Mouse (Mus musculus) embryonic facial prominence, embryonic 13.5 days (tissue): Measurements from ENCODE around the gene Anks1b. TPM values are rescaled to one million over a fixed set of nuclear protein-coding genes. Genes with fewer than 3 reads are reported as not detected.

ENCODE experiments used
- ATAC-seq: fragments of 200-750 bp; cut with Nextera tagmentation; 2 replicates; pipeline ENCODE4 v1.8.0; 2017; ENCODE audit warnings: low read depth; ENCODE audit not compliant: insufficient number of reproducible peaks, insufficient read depth, low FRiP score, low TSS enrichment
- H3K27ac ChIP-seq: fragments of 300-500 bp; sonication (generic); 2 replicates; pipeline ENCODE4 v1.5.1; 2015; ENCODE audit warnings: moderate library complexity, mild to moderate bottlenecking, inconsistent platforms
- H3K27me3 ChIP-seq: fragments of 300-500 bp; sonication (generic); 2 replicates; pipeline ENCODE4 v1.6.1; 2015; ENCODE audit warnings: mild to moderate bottlenecking, inconsistent platforms
- H3K36me3 ChIP-seq: fragments of 300-500 bp; sonication (generic); 2 replicates; pipeline ENCODE4 v1.6.1; 2015; ENCODE audit warnings: mild to moderate bottlenecking, inconsistent platforms
- H3K4me1 ChIP-seq: fragments of 300-500 bp; sonication (generic); 2 replicates; pipeline ENCODE4 v1.6.1; 2015; ENCODE audit warnings: inconsistent platforms
- H3K4me2 ChIP-seq: fragments of 300-500 bp; sonication (generic); 2 replicates; pipeline ENCODE4 v1.6.1; 2015; ENCODE audit warnings: moderate library complexity, mild to moderate bottlenecking, inconsistent platforms
- H3K4me3 ChIP-seq: fragments of 300-500 bp; sonication (generic); 2 replicates; pipeline ENCODE4 v1.5.1; 2015; ENCODE audit warnings: mild to moderate bottlenecking, inconsistent platforms
- H3K9ac ChIP-seq: fragments of 300-500 bp; sonication (generic); 2 replicates; pipeline ENCODE4 v1.6.1; 2015; ENCODE audit warnings: mild to moderate bottlenecking, inconsistent platforms
- H3K9me3 ChIP-seq: fragments of 300-500 bp; sonication (generic); 2 replicates; pipeline ENCODE4 v1.6.1; 2016; ENCODE audit warnings: inconsistent platforms
- WGBS: fragments of 180-500 bp; shearing (Covaris S2); methylation state at CpG from one replicate; pipeline ENCODE4 v1.1.7; 2015; ENCODE audit warnings: mixed read lengths; 5-methylcytosine and 5-hydroxymethylcytosine counted together
- polyA plus RNA-seq: library from polyadenylated mRNA; unstranded; fragments of >200 nt; fragmentation: Nextera tagmentation; extraction: Ambion mirVana; gene quantifications from 2 replicates; pipeline ENCODE4 v1.2.1, GENCODE M21; 2015

The Anks1b gene
- polyA plus RNA-seq, 1 experiment from 2014 or later: 1.5 TPM

GRCm38 (mm10) chr10:90531813-90532212, 658.5 kb downstream of the Anks1b start:
- H3K9me3 ChIP-seq: no peaks in the 10 kb centered on the region
- H3K4me1 ChIP-seq: no peaks in the 10 kb centered on the region
- no peak overlapping the region for H3K4me3 ChIP-seq
- H3K4me2 ChIP-seq: no peak overlapping the region
- H3K27me3 ChIP-seq: no peaks in the 10 kb centered on the region
- 37% methylated on average over 1 of the region's 1 CpGs for WGBS
- ATAC-seq: no peak
- no peaks in the 10 kb centered on the region for H3K36me3 ChIP-seq
- H3K9ac ChIP-seq: no peak overlapping the region
- no peak overlapping the region for H3K27ac ChIP-seq

GRCm38 (mm10) chr10:90535370-90535769, 662.1 kb downstream of the Anks1b start:
- Histone ChIP-seq H3K36me3 (no peaks in the 10 kb centered on the region), H3K4me1 (no peaks in the 10 kb centered on the region), H3K9ac (no peak overlapping the region), H3K9me3 (no peaks in the 10 kb centered on the region), H3K27me3 (no peaks in the 10 kb centered on the region), H3K27ac (no peak overlapping the region), H3K4me3 (no peak overlapping the region), H3K4me2 (no peak overlapping the region)
- 92% methylated on average over 2 of the region's 2 CpGs for WGBS
- ATAC-seq: no peak

- no peak overlapping the region for H3K4me3 ChIP-seq
- H3K4me1 ChIP-seq: no peaks in the 10 kb centered on the region
- no peaks in the 10 kb centered on the region for H3K27me3 ChIP-seq
- 0 out of 2 replicates have a peak, but pooled peaks cover 2% of the 10 kb centered on the region for H3K9me3 ChIP-seq
- ATAC-seq: no peak
- H3K36me3 ChIP-seq: no peaks in the 10 kb centered on the region
- H3K4me2 ChIP-seq: no peak overlapping the region
- 40% methylated on average over 3 of the region's 3 CpGs for WGBS
- H3K27ac ChIP-seq: no peak overlapping the region
- H3K9ac ChIP-seq: no peak overlapping the region
Measured at GRCm38 (mm10) chr10:90546635-90547034, 673.3 kb downstream of the Anks1b start.

- ATAC-seq: no peak
- H3K27me3 ChIP-seq: no peaks in the 10 kb centered on the region
- no peaks in the 10 kb centered on the region for H3K36me3 ChIP-seq
- H3K4me2 ChIP-seq: no peak overlapping the region
- no peaks in the 10 kb centered on the region for H3K9me3 ChIP-seq
- WGBS: 49% methylated on average over 7 of the region's 7 CpGs
- no peak overlapping the region for H3K4me3 ChIP-seq
- H3K27ac ChIP-seq: 0 out of 2 replicates have a peak overlapping the region, but pooled peaks have one; percentile 18
- H3K4me1 ChIP-seq: peaks cover 6% of the 10 kb centered on the region; the same call in 1 of the 2 replicates
- H3K9ac ChIP-seq: no peak overlapping the region
Measured at GRCm38 (mm10) chr10:90562906-90563305, 689.6 kb downstream of the Anks1b start.

GRCm38 (mm10) chr10:90576191-90577098, 703.1 kb downstream of the Anks1b start:
- peak overlapping the region; percentile 50 for H3K4me2 ChIP-seq
- no peaks in the 10 kb centered on the region for H3K9me3 ChIP-seq
- no peak overlapping the region for H3K9ac ChIP-seq
- WGBS: 36% methylated on average over 29 of the region's 29 CpGs
- peak; percentile 59; the same call in 1 of the 2 replicates for ATAC-seq
- peaks cover 5% of the 10 kb centered on the region; the same call in 1 of the 2 replicates for H3K27me3 ChIP-seq
- no peaks in the 10 kb centered on the region for H3K36me3 ChIP-seq
- peak overlapping the region; percentile 24 for H3K4me3 ChIP-seq
- no peak overlapping the region for H3K27ac ChIP-seq
- H3K4me1 ChIP-seq: 0 out of 2 replicates have a peak, but pooled peaks cover 5% of the 10 kb centered on the region

- whole genome bisulfite sequencing: 71% methylated on average over 6 of the region's 6 CpGs
Measured at GRCm38 (mm10) chr10:90577099-90577461, 703.8 kb downstream of the Anks1b start.

GRCm38 (mm10) chr10:90577777-90578176, 704.5 kb downstream of the Anks1b start:
- H3K36me3 ChIP-seq: no peaks in the 10 kb centered on the region
- H3K4me2 ChIP-seq: no peak overlapping the region
- no peak for ATAC-seq
- no peak overlapping the region for H3K4me3 ChIP-seq
- no peak overlapping the region for H3K27ac ChIP-seq
- H3K27me3 ChIP-seq: peaks cover 5% of the 10 kb centered on the region; the same call in 1 of the 2 replicates
- 0 out of 2 replicates have a peak, but pooled peaks cover 5% of the 10 kb centered on the region for H3K4me1 ChIP-seq
- WGBS: 82% methylated on average over 9 of the region's 9 CpGs
- no peaks in the 10 kb centered on the region for H3K9me3 ChIP-seq
- no peak overlapping the region for H3K9ac ChIP-seq

More at GRCm38 (mm10) chr10:90577099-90577461, 703.8 kb downstream of the Anks1b start:
- Histone ChIP-seq H3K36me3 (no peaks in the 10 kb centered on the region), H3K9ac (no peak overlapping the region), H3K27me3 (peaks cover 5% of the 10 kb centered on the region; the same call in 1 of the 2 replicates), H3K9me3 (no peaks in the 10 kb centered on the region), H3K27ac (no peak overlapping the region), H3K4me3 (no peak overlapping the region), H3K4me1 (0 out of 2 replicates have a peak, but pooled peaks cover 5% of the 10 kb centered on the region), H3K4me2 (peak overlapping the region; percentile 50)
- ATAC-seq: no peak

GRCm38 (mm10) chr10:90579970-90580369, 706.7 kb downstream of the Anks1b start:
- Histone ChIP-seq H3K27me3 (peaks cover 5% of the 10 kb centered on the region; the same call in 1 of the 2 replicates), H3K4me3 (no peak overlapping the region), H3K4me1 (0 out of 2 replicates have a peak, but pooled peaks cover 5% of the 10 kb centered on the region), H3K4me2 (no peak overlapping the region), H3K27ac (no peak overlapping the region), H3K9ac (no peak overlapping the region), H3K9me3 (no peaks in the 10 kb centered on the region), H3K36me3 (no peaks in the 10 kb centered on the region)
- ATAC-seq: no peak
- WGBS: 77% methylated on average over 5 of the region's 5 CpGs

- Histone ChIP-seq H3K36me3 (no peaks in the 10 kb centered on the region), H3K4me2 (no peak overlapping the region), H3K9ac (no peak overlapping the region), H3K4me1 (no peaks in the 10 kb centered on the region), H3K9me3 (no peaks in the 10 kb centered on the region), H3K27ac (no peak overlapping the region), H3K27me3 (no peaks in the 10 kb centered on the region), H3K4me3 (no peak overlapping the region)
- ATAC-seq: no peak
- WGBS: 72% methylated on average over 4 of the region's 4 CpGs
Measured at GRCm38 (mm10) chr10:90584052-90584451, 710.7 kb downstream of the Anks1b start.

GRCm38 (mm10) chr10:90596142-90596541, 722.8 kb downstream of the Anks1b start:
- Histone ChIP-seq H3K9me3 (no peaks in the 10 kb centered on the region), H3K4me2 (no peak overlapping the region), H3K4me1 (no peaks in the 10 kb centered on the region), H3K27me3 (0 out of 2 replicates have a peak, but pooled peaks cover 8% of the 10 kb centered on the region), H3K9ac (no peak overlapping the region), H3K36me3 (no peaks in the 10 kb centered on the region), H3K4me3 (no peak overlapping the region), H3K27ac (no peak overlapping the region)
- ATAC-seq: no peak
- 17% methylated on average over 3 of the region's 3 CpGs for WGBS

- no peak overlapping the region for H3K4me2 ChIP-seq
- no peak for ATAC-seq
- WGBS: 24% methylated on average over 3 of the region's 3 CpGs
Measured at GRCm38 (mm10) chr10:90596576-90596975, 723.3 kb downstream of the Anks1b start.

GRCm38 (mm10) chr10:90599149-90599548, 725.8 kb downstream of the Anks1b start:
- Histone ChIP-seq H3K4me2 (no peak overlapping the region), H3K27me3 (0 out of 2 replicates have a peak, but pooled peaks cover 7% of the 10 kb centered on the region), H3K4me3 (no peak overlapping the region), H3K36me3 (no peaks in the 10 kb centered on the region), H3K9ac (no peak overlapping the region), H3K27ac (no peak overlapping the region), H3K9me3 (no peaks in the 10 kb centered on the region), H3K4me1 (no peaks in the 10 kb centered on the region)
- no peak for ATAC-seq

More at GRCm38 (mm10) chr10:90596576-90596975, 723.3 kb downstream of the Anks1b start:
- Histone ChIP-seq H3K4me3 (no peak overlapping the region), H3K9ac (no peak overlapping the region), H3K27ac (no peak overlapping the region), H3K9me3 (no peaks in the 10 kb centered on the region), H3K36me3 (no peaks in the 10 kb centered on the region), H3K4me1 (no peaks in the 10 kb centered on the region), H3K27me3 (0 out of 2 replicates have a peak, but pooled peaks cover 8% of the 10 kb centered on the region)
